Mouse (Mus musculus): ENCODE results near the gene Slco1c1. TPM values are rescaled to one million over a fixed set of nuclear protein-coding genes. Genes with fewer than 3 reads are reported as not detected.
A peak's percentile ranks its signal among the peaks of the same experiment; 100 is the strongest.

Gene Slco1c1
- polyA plus RNA-seq, 1 experiment, result not detected

DNA sequence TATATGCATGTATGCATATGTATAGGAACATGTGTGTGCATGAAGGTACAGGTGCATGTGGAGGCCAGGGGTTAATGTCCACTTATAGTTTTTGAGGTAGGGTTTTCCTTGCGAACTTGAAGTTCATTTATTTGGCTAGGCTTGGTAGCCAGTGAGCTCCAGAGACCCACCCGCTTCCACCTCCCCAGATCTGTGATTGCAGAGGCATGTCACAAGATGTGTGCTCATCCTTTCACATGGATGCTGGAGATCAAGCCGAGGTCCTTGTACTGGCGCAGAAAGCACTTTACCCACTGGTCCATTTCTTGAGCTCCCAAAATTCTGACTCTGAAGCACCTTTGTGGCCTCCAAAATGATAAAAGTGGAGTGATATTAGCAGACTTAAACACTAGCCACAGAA is 29.3 kb upstream of the Slco1c1 start:
- no peak for TF ChIP-seq POLR2A (IDR thresholded peaks at IDR 0.05; ENCODE audit: insufficient read depth, low read length)
- no peak for TF ChIP-seq CTCF (IDR thresholded peaks at IDR 0.05; ENCODE audit: low read depth, low read length)
- no peak for TF ChIP-seq EP300 (IDR thresholded peaks at IDR 0.05; ENCODE audit: insufficient read depth, low read depth, low read length)
- no peak overlapping the region for H3K27ac ChIP-seq (ENCODE audit: insufficient read depth, low read length)

DNA sequence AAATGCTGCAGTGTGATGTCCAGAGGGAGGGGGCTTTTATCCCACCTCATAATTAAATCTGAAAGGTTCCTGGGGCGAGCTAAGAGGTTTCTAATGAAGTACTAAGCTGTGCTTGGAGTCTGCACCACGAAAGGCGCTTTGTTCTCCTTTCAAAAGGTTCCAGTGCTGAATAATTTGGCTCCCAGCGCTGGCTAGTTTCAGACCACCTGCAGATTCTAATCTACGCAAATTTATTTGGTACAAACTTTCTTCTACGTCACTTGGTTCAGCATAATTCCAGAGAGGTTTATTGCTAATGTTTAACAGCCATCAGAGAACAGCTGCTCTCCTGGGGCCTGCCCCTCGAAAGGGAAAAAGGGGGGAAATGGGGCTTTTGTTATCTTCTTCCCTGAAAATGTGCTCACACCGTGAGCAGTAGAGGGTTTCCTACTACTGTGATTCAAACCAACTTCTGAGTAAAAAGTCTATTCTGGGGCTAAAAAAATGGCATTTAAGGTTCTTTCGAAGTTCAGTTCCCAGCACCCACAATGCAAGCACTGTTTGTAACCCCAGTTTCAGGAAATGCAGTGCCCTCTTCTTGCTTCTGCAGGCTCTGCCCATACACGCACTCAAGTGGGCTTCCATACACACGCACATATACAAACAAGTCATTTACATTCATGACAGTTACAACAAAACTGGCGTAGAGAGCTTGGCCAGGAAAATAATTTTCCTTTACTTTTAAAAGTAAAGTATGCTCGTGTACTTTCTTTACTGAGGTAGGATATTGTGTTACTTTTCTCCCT is 28.3 kb upstream of the Slco1c1 start:
- no peak for TF ChIP-seq POLR2A (IDR thresholded peaks at IDR 0.05; ENCODE audit: insufficient read depth, low read length)
- TF ChIP-seq CTCF (IDR thresholded peaks at IDR 0.05; ENCODE audit: low read depth, low read length), result no peak
- TF ChIP-seq EP300 (IDR thresholded peaks at IDR 0.05; ENCODE audit: insufficient read depth, low read depth, low read length), result no peak
- no peaks in the 10 kb centered on the region for H3K36me3 ChIP-seq (ENCODE audit: control insufficient read depth, insufficient read depth, low read length, poor library complexity, severe bottlenecking)
- H3K27me3 ChIP-seq (ENCODE audit: control insufficient read depth, insufficient read depth, low read length, poor library complexity, severe bottlenecking), result no peaks in the 10 kb centered on the region
- no peak overlapping the region for H3K4me3 ChIP-seq (ENCODE audit: low read depth, low read length)
- H3K4me1 ChIP-seq (ENCODE audit: control insufficient read depth, insufficient read depth, low read length), result peaks cover 3% of the 10 kb centered on the region
- H3K27ac ChIP-seq (ENCODE audit: insufficient read depth, low read length), result no peak overlapping the region
- H3K9me3 ChIP-seq (replicated peaks; ENCODE audit: control insufficient read depth, insufficient read depth, low read length, poor library complexity, severe bottlenecking), result peaks cover 14% of the 10 kb centered on the region; the same call in 1 of the 2 replicates
- no peak overlapping the region for H3K9ac ChIP-seq (ENCODE audit: low read depth, poor library complexity, severe bottlenecking)

More for the DNA sequence above, 29.3 kb upstream of the Slco1c1 start:
- Histone ChIP-seq H3K9me3 (replicated peaks; ENCODE audit: control insufficient read depth, insufficient read depth, low read length, poor library complexity, severe bottlenecking) (peaks cover 14% of the 10 kb centered on the region; the same call in 1 of the 2 replicates), H3K27me3 (ENCODE audit: control insufficient read depth, insufficient read depth, low read length, poor library complexity, severe bottlenecking) (no peaks in the 10 kb centered on the region), H3K4me3 (ENCODE audit: low read depth, low read length) (no peak overlapping the region), H3K4me1 (ENCODE audit: control insufficient read depth, insufficient read depth, low read length) (peaks cover 3% of the 10 kb centered on the region), H3K36me3 (ENCODE audit: control insufficient read depth, insufficient read depth, low read length, poor library complexity, severe bottlenecking) (no peaks in the 10 kb centered on the region), H3K9ac (ENCODE audit: low read depth, poor library complexity, severe bottlenecking) (no peak overlapping the region)

DNA sequence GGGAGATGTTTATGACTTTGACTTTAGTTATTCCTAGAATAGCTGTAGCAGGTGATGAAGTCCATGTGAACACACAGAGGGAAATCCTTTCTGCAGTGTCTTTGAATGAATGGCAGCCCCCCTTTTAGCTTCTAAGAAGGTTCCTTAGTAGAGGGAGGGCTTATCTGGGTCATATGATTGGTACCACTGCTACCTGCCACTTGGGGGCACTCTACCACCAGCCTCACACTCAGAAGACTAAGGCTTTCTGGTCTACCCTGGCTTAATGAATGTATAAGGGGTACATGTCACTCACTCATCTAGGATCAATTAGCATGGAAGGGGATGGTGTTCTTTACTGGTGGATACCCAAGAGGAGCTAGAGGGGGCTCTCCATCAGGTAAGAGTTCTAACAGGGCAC is 24.7 kb upstream of the Slco1c1 start:
- Histone ChIP-seq H3K27ac (ENCODE audit: insufficient read depth, low read length) (no peak overlapping the region), H3K4me3 (ENCODE audit: low read depth, low read length) (no peak overlapping the region), H3K9me3 (replicated peaks; ENCODE audit: control insufficient read depth, insufficient read depth, low read length, poor library complexity, severe bottlenecking) (no peaks in the 10 kb centered on the region), H3K27me3 (ENCODE audit: control insufficient read depth, insufficient read depth, low read length, poor library complexity, severe bottlenecking) (no peaks in the 10 kb centered on the region), H3K9ac (ENCODE audit: low read depth, poor library complexity, severe bottlenecking) (no peak overlapping the region), H3K4me1 (ENCODE audit: control insufficient read depth, insufficient read depth, low read length) (peaks cover 3% of the 10 kb centered on the region), H3K36me3 (ENCODE audit: control insufficient read depth, insufficient read depth, low read length, poor library complexity, severe bottlenecking) (no peaks in the 10 kb centered on the region)
- TF ChIP-seq POLR2A (IDR thresholded peaks at IDR 0.05; ENCODE audit: insufficient read depth, low read length), result no peak
- TF ChIP-seq EP300 (IDR thresholded peaks at IDR 0.05; ENCODE audit: insufficient read depth, low read depth, low read length), result no peak
- TF ChIP-seq CTCF (IDR thresholded peaks at IDR 0.05; ENCODE audit: low read depth, low read length), result peak; percentile 7

DNA sequence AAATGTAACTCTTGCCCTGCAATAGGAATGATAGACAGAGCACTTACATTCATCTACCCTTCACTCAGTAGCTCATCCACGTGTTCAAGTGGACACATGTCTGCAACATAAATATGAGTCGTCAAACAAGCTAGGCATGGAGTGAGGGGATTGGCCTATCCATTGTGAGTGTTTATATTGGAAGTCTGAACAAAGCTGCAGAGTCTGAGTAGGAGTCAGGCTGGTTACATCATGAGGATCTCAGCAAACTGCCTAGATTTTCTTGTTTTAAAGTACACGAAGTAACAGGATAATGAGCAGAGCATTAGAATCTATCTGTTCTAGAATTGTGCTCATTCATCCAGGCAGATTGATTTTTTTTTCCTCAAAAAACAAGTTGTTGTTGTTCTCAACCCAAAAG is 23.0 kb upstream of the Slco1c1 start:
- no peak for TF ChIP-seq POLR2A (IDR thresholded peaks at IDR 0.05; ENCODE audit: insufficient read depth, low read length)
- TF ChIP-seq CTCF (IDR thresholded peaks at IDR 0.05; ENCODE audit: low read depth, low read length), result no peak
- TF ChIP-seq EP300 (IDR thresholded peaks at IDR 0.05; ENCODE audit: insufficient read depth, low read depth, low read length), result no peak
- H3K27ac ChIP-seq (ENCODE audit: insufficient read depth, low read length), result no peak overlapping the region
- no peak overlapping the region for H3K4me3 ChIP-seq (ENCODE audit: low read depth, low read length)
- H3K36me3 ChIP-seq (ENCODE audit: control insufficient read depth, insufficient read depth, low read length, poor library complexity, severe bottlenecking), result no peaks in the 10 kb centered on the region
- H3K9ac ChIP-seq (ENCODE audit: low read depth, poor library complexity, severe bottlenecking), result no peak overlapping the region
- no peaks in the 10 kb centered on the region for H3K4me1 ChIP-seq (ENCODE audit: control insufficient read depth, insufficient read depth, low read length)
- no peaks in the 10 kb centered on the region for H3K27me3 ChIP-seq (ENCODE audit: control insufficient read depth, insufficient read depth, low read length, poor library complexity, severe bottlenecking)
- H3K9me3 ChIP-seq (replicated peaks; ENCODE audit: control insufficient read depth, insufficient read depth, low read length, poor library complexity, severe bottlenecking), result no peaks in the 10 kb centered on the region

DNA sequence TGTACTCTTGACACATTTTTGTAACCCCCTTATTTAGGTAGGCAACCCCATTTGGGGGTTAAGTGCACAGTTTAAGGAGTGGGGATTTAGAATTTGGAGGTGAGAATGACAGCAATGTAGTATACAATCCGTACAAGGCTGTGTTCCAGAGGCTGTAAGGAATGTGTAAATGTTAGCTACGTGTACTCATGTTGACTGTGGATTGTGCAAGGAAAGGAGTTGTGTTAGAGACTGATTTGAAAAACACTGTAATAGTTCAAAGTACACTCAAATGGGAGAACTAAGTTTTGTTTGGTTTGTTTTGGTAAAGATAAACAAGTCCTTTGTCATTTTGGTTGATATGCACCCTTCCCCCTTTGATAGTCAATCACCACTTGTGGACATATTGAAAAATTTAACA is 1.6 kb upstream of the Slco1c1 start:
- Histone ChIP-seq H3K27me3 (ENCODE audit: control insufficient read depth, insufficient read depth, low read length, poor library complexity, severe bottlenecking) (no peaks in the 10 kb centered on the region), H3K4me1 (ENCODE audit: control insufficient read depth, insufficient read depth, low read length) (no peaks in the 10 kb centered on the region), H3K27ac (ENCODE audit: insufficient read depth, low read length) (no peak overlapping the region), H3K9ac (ENCODE audit: low read depth, poor library complexity, severe bottlenecking) (no peak overlapping the region), H3K36me3 (ENCODE audit: control insufficient read depth, insufficient read depth, low read length, poor library complexity, severe bottlenecking) (no peaks in the 10 kb centered on the region), H3K9me3 (replicated peaks; ENCODE audit: control insufficient read depth, insufficient read depth, low read length, poor library complexity, severe bottlenecking) (no peaks in the 10 kb centered on the region), H3K4me3 (ENCODE audit: low read depth, low read length) (no peak overlapping the region)
- TF ChIP-seq CTCF (IDR thresholded peaks at IDR 0.05; ENCODE audit: low read depth, low read length) (no peak), EP300 (IDR thresholded peaks at IDR 0.05; ENCODE audit: insufficient read depth, low read depth, low read length) (no peak), POLR2A (IDR thresholded peaks at IDR 0.05; ENCODE audit: insufficient read depth, low read length) (no peak)

DNA sequence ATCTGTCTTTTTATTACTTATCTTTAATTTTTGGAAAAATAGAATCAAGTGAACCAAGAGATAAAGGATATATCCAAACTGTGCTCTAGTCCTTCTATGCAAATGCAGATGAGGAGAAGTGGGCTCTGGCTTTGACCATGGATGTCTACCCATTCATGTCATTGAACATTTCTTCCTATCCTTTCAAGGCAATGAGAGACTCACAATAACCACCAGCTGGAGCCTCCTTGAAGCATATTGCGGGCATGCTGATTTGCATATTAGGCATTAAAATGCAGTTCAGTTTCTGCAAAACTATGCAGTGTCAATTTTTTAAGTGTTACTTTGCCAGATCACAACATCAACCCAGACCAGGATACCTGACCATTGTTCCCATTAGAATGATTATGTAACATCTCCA is 1.6 kb downstream of the Slco1c1 start:
- Histone ChIP-seq H3K27me3 (ENCODE audit: control insufficient read depth, insufficient read depth, low read length, poor library complexity, severe bottlenecking) (no peaks in the 10 kb centered on the region), H3K4me3 (ENCODE audit: low read depth, low read length) (no peak overlapping the region), H3K9me3 (replicated peaks; ENCODE audit: control insufficient read depth, insufficient read depth, low read length, poor library complexity, severe bottlenecking) (no peaks in the 10 kb centered on the region), H3K36me3 (ENCODE audit: control insufficient read depth, insufficient read depth, low read length, poor library complexity, severe bottlenecking) (no peaks in the 10 kb centered on the region), H3K4me1 (ENCODE audit: control insufficient read depth, insufficient read depth, low read length) (no peaks in the 10 kb centered on the region), H3K9ac (ENCODE audit: low read depth, poor library complexity, severe bottlenecking) (no peak overlapping the region), H3K27ac (ENCODE audit: insufficient read depth, low read length) (no peak overlapping the region)
- TF ChIP-seq EP300 (IDR thresholded peaks at IDR 0.05; ENCODE audit: insufficient read depth, low read depth, low read length) (no peak), CTCF (IDR thresholded peaks at IDR 0.05; ENCODE audit: low read depth, low read length) (no peak), POLR2A (IDR thresholded peaks at IDR 0.05; ENCODE audit: insufficient read depth, low read length) (no peak)

All from ES-Bruce4 (cell line).